Mouse (Mus musculus): Measurements from ENCODE around the gene Hist1h2ak. TPM values are rescaled to one million over a fixed set of nuclear protein-coding genes. Genes with fewer than 3 reads are reported as not detected.
"Not testable (repeated sequence)": the region's sequence is repeated elsewhere in the genome, so short reads cannot be mapped to it uniquely, and the experiment has no call there.

Hist1h2ak gene
- total RNA-seq (2017): 70.6 and 79.9 TPM in 2 replicates

DNA sequence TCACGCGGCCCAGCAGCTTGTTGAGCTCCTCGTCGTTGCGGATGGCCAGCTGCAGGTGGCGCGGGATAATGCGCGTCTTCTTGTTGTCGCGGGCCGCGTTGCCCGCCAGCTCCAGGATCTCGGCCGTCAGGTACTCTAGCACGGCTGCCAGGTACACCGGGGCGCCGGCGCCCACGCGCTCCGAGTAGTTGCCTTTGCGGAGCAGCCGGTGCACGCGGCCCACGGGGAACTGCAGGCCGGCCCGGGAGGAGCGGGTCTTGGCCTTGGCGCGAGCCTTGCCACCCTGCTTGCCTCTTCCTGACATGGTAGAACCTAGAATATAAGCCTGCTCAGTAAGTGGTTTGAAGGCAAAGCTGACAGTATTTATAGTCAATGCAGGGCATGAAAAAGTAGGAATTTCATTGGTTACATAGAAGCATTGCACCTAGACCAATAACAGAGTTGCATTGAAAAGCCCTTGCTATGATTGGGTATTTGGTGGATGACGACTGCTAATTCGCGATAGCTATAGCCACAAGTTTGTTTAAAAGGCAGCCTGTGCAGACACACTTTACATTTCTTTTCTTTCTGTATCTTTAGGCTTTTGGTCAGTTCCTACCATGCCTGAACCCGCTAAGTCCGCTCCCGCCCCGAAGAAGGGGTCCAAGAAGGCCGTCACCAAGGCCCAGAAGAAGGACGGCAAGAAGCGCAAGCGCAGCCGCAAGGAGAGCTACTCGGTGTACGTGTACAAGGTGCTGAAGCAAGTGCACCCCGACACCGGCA lies at the start of gene Hist1h2ak, which contains the start of gene Hist1h2bn:
TSS of gene Hist1h2ak (minus strand) at position 304 of the 762 bp plus-strand sequence.
TSS of gene Hist1h2bn (plus strand) at position 600 of the 762 bp plus-strand sequence.
- ATAC-seq (ENCODE audit: extremely low read depth, insufficient number of reproducible peaks, low FRiP score, poor library complexity, severe bottlenecking): peak; percentile 95

DNA sequence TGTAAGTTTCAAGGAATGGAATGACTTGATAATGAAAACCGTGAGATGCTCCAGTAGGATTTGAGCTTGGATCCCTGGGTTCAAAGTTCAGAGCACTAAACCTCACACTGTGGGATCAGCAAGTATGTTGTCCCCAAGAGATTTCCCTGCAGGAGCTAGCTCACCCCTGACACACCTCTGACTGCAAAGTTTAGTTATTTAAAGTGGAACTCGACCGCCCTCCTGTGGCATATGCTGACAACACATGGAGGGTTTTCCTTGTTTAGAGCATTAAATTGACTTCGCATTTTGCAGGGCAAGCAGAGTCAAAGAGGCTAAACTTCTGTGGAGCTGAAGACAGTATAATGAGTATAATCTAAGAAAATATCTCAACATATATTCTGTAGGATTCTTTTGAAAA lies 49.4 kb upstream of the Hist1h2ak start:
- ATAC-seq (ENCODE audit: extremely low read depth, insufficient number of reproducible peaks, low FRiP score, poor library complexity, severe bottlenecking): peak; percentile 89

- ATAC-seq (ENCODE audit: extremely low read depth, insufficient number of reproducible peaks, low FRiP score, poor library complexity, severe bottlenecking): 0 out of 2 replicates have a peak, but pooled peaks have one; percentile 34
Observed at GRCm38 (mm10) chr13:21797163-21797562, 43.5 kb upstream of the Hist1h2ak start.

DNA sequence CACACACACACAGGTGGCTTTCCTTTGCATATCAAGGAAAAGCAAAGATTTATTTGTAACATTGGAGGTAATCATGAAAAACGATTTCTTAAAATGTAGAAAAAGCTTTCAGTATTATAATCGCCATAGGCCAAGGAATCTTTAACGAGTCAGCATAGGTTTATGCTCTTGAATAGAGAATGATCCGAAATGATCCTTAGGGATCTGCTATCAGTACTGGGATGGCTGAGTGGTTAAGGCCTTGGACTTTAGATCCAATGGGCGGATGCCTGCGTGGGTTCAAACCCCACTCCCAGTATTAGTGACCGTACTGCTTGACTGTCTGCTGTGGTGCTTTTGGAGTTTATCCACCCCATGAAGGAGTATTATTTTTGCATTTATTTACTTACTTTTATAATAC lies 42.0 kb upstream of the Hist1h2ak start:
- ATAC-seq (ENCODE audit: extremely low read depth, insufficient number of reproducible peaks, low FRiP score, poor library complexity, severe bottlenecking): no peak

DNA sequence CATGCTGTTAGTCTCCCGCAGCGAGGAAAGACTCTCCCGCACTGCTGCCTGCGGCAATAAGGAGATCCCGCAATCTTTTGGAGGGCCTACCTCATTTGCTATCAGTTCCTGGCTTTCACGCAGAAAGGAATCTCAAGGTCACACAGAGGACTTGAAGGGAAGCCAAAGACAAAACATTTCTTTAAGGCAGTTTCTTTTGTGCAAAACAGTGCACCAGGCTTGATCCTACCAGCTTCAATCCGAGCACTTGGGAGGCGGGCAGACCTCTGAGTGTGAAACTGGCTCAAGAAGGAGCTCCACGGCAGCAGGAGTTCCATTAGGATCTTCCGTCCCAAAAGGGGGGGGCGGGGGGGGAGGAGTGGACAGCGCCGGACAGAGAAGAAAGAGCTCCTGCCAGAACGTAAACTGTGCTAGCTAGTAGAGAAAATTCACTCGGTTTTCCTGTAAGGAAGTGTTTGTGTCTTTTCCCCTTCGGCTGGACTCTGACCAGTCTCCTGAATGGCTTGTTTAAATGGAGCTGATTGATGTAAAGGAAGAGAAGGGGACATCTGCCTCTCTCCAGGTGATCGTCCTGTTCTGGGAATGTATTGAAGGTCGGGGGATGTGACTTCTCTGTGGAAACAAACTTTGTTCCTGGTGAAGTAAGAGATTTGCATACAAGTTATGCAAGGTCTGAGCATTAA lies 37.1 kb upstream of the Hist1h2ak start:
- ATAC-seq (ENCODE audit: extremely low read depth, insufficient number of reproducible peaks, low FRiP score, poor library complexity, severe bottlenecking): no peak

GRCm38 (mm10) chr13:21789925-21790324 lies 36.3 kb upstream of the Hist1h2ak start:
- ATAC-seq (ENCODE audit: extremely low read depth, insufficient number of reproducible peaks, low FRiP score, poor library complexity, severe bottlenecking): no peak

- ATAC-seq (ENCODE audit: extremely low read depth, insufficient number of reproducible peaks, low FRiP score, poor library complexity, severe bottlenecking): no peak
Observed at GRCm38 (mm10) chr13:21787760-21788593, 34.4 kb upstream of the Hist1h2ak start.

DNA sequence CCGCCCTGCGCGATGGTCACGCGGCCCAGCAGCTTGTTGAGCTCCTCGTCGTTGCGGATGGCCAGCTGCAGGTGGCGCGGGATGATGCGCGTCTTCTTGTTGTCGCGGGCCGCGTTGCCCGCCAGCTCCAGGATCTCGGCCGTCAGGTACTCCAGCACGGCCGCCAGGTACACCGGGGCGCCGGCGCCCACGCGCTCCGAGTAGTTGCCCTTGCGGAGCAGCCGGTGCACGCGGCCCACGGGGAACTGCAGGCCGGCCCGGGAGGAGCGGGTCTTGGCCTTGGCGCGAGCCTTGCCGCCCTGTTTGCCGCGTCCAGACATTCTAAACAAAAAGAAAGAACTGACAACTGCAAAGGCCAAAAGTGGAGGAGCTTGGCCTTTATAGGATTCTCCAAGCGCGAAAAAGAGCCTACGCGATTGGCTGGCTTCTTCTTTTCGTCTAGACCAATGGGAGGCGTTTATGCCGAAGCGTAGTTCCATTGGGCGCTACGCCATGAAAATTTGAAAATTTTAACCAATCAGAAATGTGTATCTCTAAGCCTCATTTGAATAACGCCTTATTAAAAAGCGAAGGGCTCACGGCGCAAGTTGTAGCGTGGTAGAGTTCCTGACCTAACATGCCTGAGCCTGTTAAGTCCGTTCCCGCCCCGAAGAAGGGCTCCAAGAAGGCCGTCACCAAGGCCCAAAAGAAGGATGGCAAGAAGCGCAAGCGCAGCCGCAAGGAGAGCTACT lies 33.4 kb upstream of the Hist1h2ak start, which contains the start of the genes Hist1h2an and Hist1h2bp:
TSS of gene Hist1h2an (minus strand) at position 320 of the 731 bp plus-strand sequence.
TSS of gene Hist1h2bp (plus strand) at position 563 of the 731 bp plus-strand sequence.
- ATAC-seq (ENCODE audit: extremely low read depth, insufficient number of reproducible peaks, low FRiP score, poor library complexity, severe bottlenecking): peak; percentile 95

DNA sequence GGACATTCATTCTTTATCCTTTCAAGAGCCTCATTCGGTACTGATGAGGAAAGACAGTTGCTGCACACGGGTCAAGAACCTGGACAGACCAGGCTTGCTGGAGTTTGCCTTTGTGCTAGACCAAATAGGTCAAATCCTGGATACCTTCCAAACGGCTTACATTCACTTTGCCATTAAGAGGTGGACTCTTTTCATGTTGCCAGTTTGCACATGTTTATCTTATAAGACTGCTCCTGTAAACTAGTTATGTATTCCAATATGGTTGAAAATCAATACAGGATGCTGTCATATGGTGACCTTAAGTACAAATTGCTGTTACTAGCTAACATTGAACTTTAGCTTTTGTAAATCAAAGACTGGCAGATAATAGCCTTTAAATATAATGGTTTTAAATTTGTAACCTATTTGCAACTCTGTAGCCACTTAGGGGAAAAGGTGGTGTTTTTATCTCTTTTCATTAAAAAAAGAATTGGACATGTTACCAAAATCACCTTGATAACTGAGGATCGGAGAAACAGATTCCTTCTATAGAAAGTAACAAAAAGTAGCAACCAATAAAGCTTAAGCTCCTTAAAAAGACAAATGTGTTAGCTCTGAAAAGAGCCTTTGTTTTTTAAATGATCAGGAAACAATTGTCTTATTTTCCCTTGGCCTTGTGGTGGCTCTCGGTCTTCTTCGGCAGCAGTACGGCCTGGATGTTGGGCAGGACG lies 32.7 kb upstream of the Hist1h2ak start:
- no peak for ATAC-seq (ENCODE audit: extremely low read depth, insufficient number of reproducible peaks, low FRiP score, poor library complexity, severe bottlenecking)

- no peak for ATAC-seq (ENCODE audit: extremely low read depth, insufficient number of reproducible peaks, low FRiP score, poor library complexity, severe bottlenecking)
Observed at GRCm38 (mm10) chr13:21784311-21784710, 30.7 kb upstream of the Hist1h2ak start.

DNA sequence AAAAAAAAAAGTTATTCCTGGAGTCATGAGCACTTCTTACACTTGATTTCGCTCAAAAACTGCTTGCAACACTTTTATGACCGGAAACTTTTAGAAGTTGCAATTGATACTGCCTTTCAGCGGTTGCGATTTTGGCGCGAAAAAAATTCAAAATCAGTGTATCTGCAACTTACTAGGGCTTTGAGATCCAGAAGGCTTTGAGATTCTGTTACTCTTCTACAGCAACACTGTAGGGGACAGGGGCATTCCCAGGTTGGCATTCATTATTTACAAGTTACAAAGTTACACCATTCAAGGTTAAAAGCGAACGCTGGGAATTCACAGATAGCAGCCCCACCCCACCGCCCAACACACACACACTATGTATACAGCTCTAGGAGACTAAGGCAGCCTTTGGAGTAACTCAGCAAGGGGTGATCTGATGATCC lies 30.1 kb upstream of the Hist1h2ak start:
- ATAC-seq (ENCODE audit: extremely low read depth, insufficient number of reproducible peaks, low FRiP score, poor library complexity, severe bottlenecking): no peak

GRCm38 (mm10) chr13:21783255-21783617 lies 29.6 kb upstream of the Hist1h2ak start, which contains the start of gene Hist1h3i:
Gene Hist1h3i, minus strand, starts transcription at chr13:21783370.
- ATAC-seq (ENCODE audit: extremely low read depth, insufficient number of reproducible peaks, low FRiP score, poor library complexity, severe bottlenecking): peak; percentile 56

DNA sequence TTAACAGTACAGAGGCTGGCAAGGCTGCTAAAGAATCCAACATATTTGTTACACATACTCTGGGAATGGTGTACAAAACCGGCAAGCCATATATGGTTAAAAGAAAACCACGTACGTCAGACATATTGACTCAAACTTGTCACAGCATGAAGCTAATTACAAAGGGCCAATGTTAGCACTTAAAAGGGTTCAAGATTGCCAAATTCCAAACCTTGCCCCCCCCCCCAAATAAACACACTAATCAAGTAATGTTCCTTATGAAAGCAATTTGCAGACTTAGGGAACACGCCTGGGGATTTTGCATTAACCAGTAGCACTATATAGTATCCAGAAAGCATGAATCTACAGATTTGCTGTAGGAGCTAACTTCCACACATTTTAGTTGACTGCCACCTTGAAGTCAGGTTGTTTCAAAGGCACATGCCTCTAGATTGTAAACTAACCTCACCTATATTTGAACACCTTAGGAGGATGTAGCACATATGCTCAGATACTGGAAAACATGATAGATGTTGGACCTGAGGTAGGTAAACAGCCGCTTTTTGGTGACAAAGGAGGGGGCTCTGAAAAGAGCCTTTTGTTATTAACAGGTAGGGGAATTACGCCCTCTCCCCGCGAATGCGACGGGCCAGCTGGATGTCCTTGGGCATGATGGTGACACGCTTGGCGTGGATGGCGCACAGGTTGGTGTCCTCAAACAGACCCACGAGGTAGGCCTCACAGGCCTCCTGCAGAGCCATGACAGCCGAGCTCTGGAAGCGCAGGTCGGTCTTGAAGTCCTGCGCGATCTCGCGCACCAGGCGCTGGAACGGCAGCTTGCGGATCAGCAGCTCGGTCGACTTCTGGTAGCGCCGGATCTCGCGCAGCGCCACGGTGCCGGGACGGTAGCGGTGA lies 29.0 kb upstream of the Hist1h2ak start:
- ATAC-seq (ENCODE audit: extremely low read depth, insufficient number of reproducible peaks, low FRiP score, poor library complexity, severe bottlenecking): not testable (repeated sequence)

DNA sequence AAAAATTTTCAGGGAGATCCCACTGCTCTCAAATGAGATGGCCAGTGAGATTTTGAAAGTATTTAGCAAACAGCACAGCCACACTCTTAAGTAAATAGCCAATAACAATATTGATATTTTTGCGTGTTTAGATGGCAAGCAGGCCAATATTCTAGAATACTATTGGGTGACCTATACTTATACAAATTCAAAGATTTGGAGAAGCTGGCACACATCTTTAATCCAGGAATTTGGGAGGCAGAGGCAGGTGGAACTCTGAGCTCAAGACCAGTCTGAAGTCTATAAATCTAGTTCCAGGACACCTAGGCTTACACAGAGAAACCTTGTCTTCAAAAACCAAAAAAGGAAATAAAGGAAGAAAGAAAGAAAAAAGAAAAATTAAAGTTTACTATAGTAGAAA lies 28.0 kb upstream of the Hist1h2ak start:
- no peak for ATAC-seq (ENCODE audit: extremely low read depth, insufficient number of reproducible peaks, low FRiP score, poor library complexity, severe bottlenecking)

DNA sequence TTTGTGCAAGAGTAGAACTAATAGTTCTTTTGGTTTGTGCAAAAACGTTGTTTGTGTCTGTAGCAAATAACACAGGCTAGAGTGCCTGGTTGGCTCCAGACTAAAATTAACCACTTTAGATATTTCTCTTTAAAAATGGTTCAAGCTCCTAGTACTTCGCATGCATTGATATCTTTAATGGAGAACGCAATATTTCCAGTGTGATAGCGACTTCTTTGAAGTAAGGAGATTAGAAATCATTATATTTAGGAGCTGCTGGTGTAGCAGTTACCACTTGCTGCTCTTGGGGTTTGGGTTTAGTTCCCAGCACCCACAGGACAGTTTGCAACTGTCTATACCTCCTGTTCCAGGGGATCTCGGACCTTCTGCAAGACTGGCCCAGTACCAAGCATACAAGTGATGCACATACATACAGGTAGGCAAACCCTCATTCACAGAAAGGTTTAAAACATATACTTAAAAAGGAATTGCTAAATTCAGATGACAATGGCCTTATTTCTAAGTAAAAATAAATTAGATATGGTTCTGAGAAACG lies 27.5 kb upstream of the Hist1h2ak start:
- ATAC-seq (ENCODE audit: extremely low read depth, insufficient number of reproducible peaks, low FRiP score, poor library complexity, severe bottlenecking): no peak

- no peak for ATAC-seq (ENCODE audit: extremely low read depth, insufficient number of reproducible peaks, low FRiP score, poor library complexity, severe bottlenecking)
Observed at GRCm38 (mm10) chr13:21779767-21780731, 26.4 kb upstream of the Hist1h2ak start, which contains the start of gene Hist1h1b. Gene Hist1h1b, minus strand, starts transcription at chr13:21780625.

Measured in neutrophil, adult 5-6 weeks (primary cell).